Mouse (Mus musculus): ENCODE data around the gene Syngr2.

GRCm38 (mm10) chr11:117801650-117802049, 7.8 kb upstream of the Syngr2 start:
- TF ChIP-seq CTCF (IDR thresholded peaks at IDR 0.05; ENCODE audit: low read depth) (no peak), EP300 (IDR thresholded peaks at IDR 0.05; ENCODE audit: low read depth) (no peak)
